Mouse (Mus musculus): Measurements from ENCODE around the gene B3gnt2.

- TF ChIP-seq CTCF (IDR thresholded peaks at IDR 0.05; ENCODE audit: borderline replicate concordance, insufficient read depth, low read length) (no peak), POLR2A (IDR thresholded peaks at IDR 0.05; ENCODE audit: low read depth, low read length) (no peak)
Measured at GRCm38 (mm10) chr11:22828988-22829632, 31.7 kb downstream of the B3gnt2 start.

All from embryonic fibroblast, embryonic 13.5 days (primary cell).